Mouse (Mus musculus) leukemia stem cell, adult 10-12 weeks (primary cell): Measurements from ENCODE around the gene Rbm43. TPM values are rescaled to one million over a fixed set of nuclear protein-coding genes. Genes with fewer than 3 reads are reported as not detected.

Experiments
- polyA plus RNA-seq: library from polyadenylated mRNA; stranded (reverse); fragments of >175 nt; gene quantifications from 2 replicates; pipeline ENCODE4 v1.2.3, GENCODE M21; 2012; ENCODE audit warnings: low replicate concordance

Gene Rbm43
- 7.8 and 12.8 TPM in 2 replicates for polyA plus RNA-seq

GRCm38 (mm10) chr2:51934574-51935334, at the start of gene Rbm43:
Gene Rbm43 (minus strand): TSS chr2:51935163.

GRCm38 (mm10) chr2:51973410-51973968, 38.5 kb upstream of the Rbm43 start, which contains the start of gene Nmi:
Gene Nmi (minus strand): TSS chr2:51973494.

Other genes with a start within 250 kb of the Rbm43 start
- 0.84 and 1.1 TPM in 2 replicates for gene Nmi, start 38.3 kb upstream of the Rbm43 start, polyA plus RNA-seq
- gene Tnfaip6, start 102.8 kb upstream of the Rbm43 start, polyA plus RNA-seq = not detected in 2 replicates
- gene Rif1, start 137.7 kb upstream of the Rbm43 start, polyA plus RNA-seq = 21.3 and 36.8 TPM in 2 replicates